Mouse (Mus musculus) megakaryocyte, embryonic 14.5 days (primary cell): ENCODE data around the gene Unc93a2.
"Not testable (repeated sequence)": the region's sequence is repeated elsewhere in the genome, so short reads cannot be mapped to it uniquely, and the experiment has no call there.

Experiments
- FLI1 ChIP-seq: IDR thresholded peaks from 2 replicates; pipeline ENCODE4 v1.6.1; 2012; ENCODE audit warnings: low read length, inconsistent platforms, mixed read lengths
- GATA1 ChIP-seq: IDR thresholded peaks from 3 replicates; pipeline ENCODE4 v1.6.1; 2012; ENCODE audit warnings: mixed read lengths, low read length, inconsistent platforms, borderline replicate concordance

DNA sequence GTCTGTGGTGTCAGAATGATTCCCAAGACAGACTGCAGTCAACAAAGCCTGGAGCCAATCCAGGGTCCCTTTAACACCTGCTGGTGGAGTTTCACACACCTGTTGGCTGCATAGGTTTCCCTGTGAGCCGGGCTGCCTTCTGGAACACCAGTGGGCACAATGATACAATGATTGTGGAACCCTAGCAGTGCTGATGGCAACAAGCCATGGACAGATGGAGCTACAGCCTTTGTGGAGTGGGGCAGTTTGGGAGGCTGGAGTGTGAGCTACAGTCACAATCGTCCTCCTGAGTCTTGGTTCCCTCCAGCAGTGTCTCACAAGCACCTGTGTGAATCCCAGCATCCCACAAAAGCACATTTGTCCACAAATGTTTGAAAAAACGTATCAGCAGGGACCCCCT lies 36.5 kb downstream of the Unc93a2 start:
- not testable (repeated sequence) for TF ChIP-seq GATA1, FLI1
